Mouse (Mus musculus) heart, adult 2 months (tissue): Measurements from ENCODE around the gene Lamc2. TPM values are rescaled to one million over a fixed set of nuclear protein-coding genes. Genes with fewer than 3 reads are reported as not detected.

ENCODE experiments used
- DNase-seq, 2 experiments: peaks; one replicate each; pipeline ENCODE4 v3.0.0; 2021
- H3K27ac ChIP-seq: fragments of 200-600 bp; 2 replicates; pipeline ENCODE4 v1.8.1; 2022
- H3K27me3 ChIP-seq: fragments of 200-500 bp; 2 replicates; pipeline ENCODE4 v1.6.1; 2012; ENCODE audit warnings: mild to moderate bottlenecking, low read length, inconsistent platforms, mixed read lengths; ENCODE audit not compliant: control insufficient read depth, insufficient read depth
- H3K36me3 ChIP-seq: fragments of 200-500 bp; 2 replicates; pipeline ENCODE4 v1.6.1; 2012; ENCODE audit warnings: low read length, inconsistent platforms; ENCODE audit not compliant: control insufficient read depth, insufficient read depth
- H3K4me1 ChIP-seq: fragments of 200-500 bp; 2 replicates; pipeline ENCODE4 v1.6.1; 2011; ENCODE audit warnings: low read length; ENCODE audit not compliant: control insufficient read depth, insufficient read depth
- H3K4me3 ChIP-seq: fragments of 200-600 bp; 2 replicates; pipeline ENCODE4 v1.8.1; 2022
- H3K79me2 ChIP-seq: fragments of 200-500 bp; replicated peaks from 2 replicates; pipeline ENCODE4 v1.6.1; 2012; ENCODE audit warnings: mild to moderate bottlenecking, inconsistent platforms, low read length, moderate library complexity, mixed read lengths; ENCODE audit not compliant: control insufficient read depth, insufficient read depth
- H3K9ac ChIP-seq: fragments of 200-500 bp; 2 replicates; pipeline ENCODE4 v1.6.1; 2012; ENCODE audit warnings: low read depth, mild to moderate bottlenecking, control low read depth, inconsistent platforms, low read length, mixed read lengths
- CTCF ChIP-seq: fragments of 200-600 bp; IDR thresholded peaks from 2 replicates; pipeline ENCODE4 v1.8.1; 2022; ENCODE audit warnings: antibody characterized with exemption, mild to moderate bottlenecking, moderate library complexity
- EP300 ChIP-seq: fragments of 200-500 bp; IDR thresholded peaks from 2 replicates; pipeline ENCODE4 v1.6.1; 2011; ENCODE audit warnings: low read depth, low read length, control low read depth; ENCODE audit not compliant: insufficient read depth
- POLR2A ChIP-seq: fragments of 200-500 bp; IDR thresholded peaks from 2 replicates; pipeline ENCODE4 v1.6.1; 2011; ENCODE audit warnings: mild to moderate bottlenecking, low read depth, low read length, control low read depth; ENCODE audit not compliant: insufficient read depth
- WGBS: fragments of 180-500 bp; shearing (Covaris S2); methylation state at CpG from one replicate; pipeline ENCODE4 v1.1.7; 2018; 5-methylcytosine and 5-hydroxymethylcytosine counted together
- intact Hi-C: fragments of 180-260 bp; cut with DNase I; formaldehyde crosslinking; loops from one replicate; pipeline ENCODE4 v1.15.1; 2025
- polyA plus RNA-seq: library from polyadenylated mRNA; depleted of rRNA; stranded (reverse); fragments of >200 nt; gene quantifications from 2 replicates; pipeline ENCODE4 v1.2.3, GENCODE M21; 2012
- total RNA-seq, 2 experiments: library from RNA; stranded (reverse); gene quantifications; 2 replicates each; pipeline ENCODE4 v1.2.3; 2021

The Lamc2 gene
- total and polyA plus RNA-seq, 3 experiments, result 1.6 to 11.8 (median 9.3) TPM

- Histone ChIP-seq H3K4me3 (no peak overlapping the region), H3K27me3 (no peaks in the 10 kb centered on the region), H3K36me3 (no peaks in the 10 kb centered on the region), H3K4me1 (peaks cover 4% of the 10 kb centered on the region), H3K79me2 (no peaks in the 10 kb centered on the region), H3K9ac (no peak overlapping the region), H3K27ac (no peak overlapping the region)
- WGBS, result 88% methylated on average over 6 of the region's 6 CpGs
- intact Hi-C loops, result no loop called here
- no peak for TF ChIP-seq POLR2A
- TF ChIP-seq EP300, result no peak
- no peak for TF ChIP-seq CTCF
- DNase-seq, result no peak
Observed at GRCm38 (mm10) chr1:153095328-153095727, 90.9 kb downstream of the Lamc2 start.

GRCm38 (mm10) chr1:153094226-153095076 is 91.8 kb downstream of the Lamc2 start:
- no peak for DNase-seq
- no peak overlapping the region for H3K4me3 ChIP-seq
- H3K27me3 ChIP-seq, result no peaks in the 10 kb centered on the region
- intact Hi-C loops, result loop anchor here (5.0 kb wide), 1 partner anchor 187 kb away; no protein-coding TSS in a partner anchor
- H3K79me2 ChIP-seq, result no peaks in the 10 kb centered on the region
- 60% methylated on average over 12 of the region's 12 CpGs for WGBS
- H3K9ac ChIP-seq, result no peak overlapping the region
- no peak overlapping the region for H3K27ac ChIP-seq
- peaks cover 4% of the 10 kb centered on the region for H3K4me1 ChIP-seq
- TF ChIP-seq EP300 (no peak), CTCF (no peak), POLR2A (no peak)
- H3K36me3 ChIP-seq, result no peaks in the 10 kb centered on the region

DNA sequence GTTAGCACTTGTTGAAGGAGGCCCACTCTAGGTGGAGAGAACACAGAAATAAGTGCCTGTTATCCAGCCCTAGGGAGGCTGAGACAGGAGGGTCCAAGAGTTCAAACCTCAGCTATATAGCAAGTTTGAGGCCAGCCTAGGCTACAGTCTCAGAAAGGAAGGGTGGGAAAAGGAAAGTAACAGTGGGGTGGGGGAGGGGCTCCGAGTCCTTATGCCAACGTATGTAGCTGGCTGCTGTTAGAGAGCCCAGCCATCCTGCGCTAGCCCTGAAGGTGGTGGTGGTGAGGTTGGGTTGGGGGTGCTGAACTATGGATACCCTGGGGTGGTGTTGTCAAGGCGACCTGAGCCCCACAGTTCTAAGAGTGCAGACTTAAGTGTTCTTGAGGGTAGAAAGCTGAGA is 92.7 kb downstream of the Lamc2 start:
- Histone ChIP-seq H3K79me2 (no peaks in the 10 kb centered on the region), H3K36me3 (no peaks in the 10 kb centered on the region), H3K4me1 (peaks cover 4% of the 10 kb centered on the region), H3K27me3 (no peaks in the 10 kb centered on the region), H3K27ac (no peak overlapping the region), H3K4me3 (no peak overlapping the region), H3K9ac (no peak overlapping the region)
- no peak for DNase-seq
- intact Hi-C loops, result loop anchor here (5.0 kb wide), 1 partner anchor 186 kb away; no protein-coding TSS in a partner anchor
- WGBS, result 87% methylated on average over 4 of the region's 4 CpGs
- no peak for TF ChIP-seq CTCF
- TF ChIP-seq EP300, result no peak
- no peak for TF ChIP-seq POLR2A

DNA sequence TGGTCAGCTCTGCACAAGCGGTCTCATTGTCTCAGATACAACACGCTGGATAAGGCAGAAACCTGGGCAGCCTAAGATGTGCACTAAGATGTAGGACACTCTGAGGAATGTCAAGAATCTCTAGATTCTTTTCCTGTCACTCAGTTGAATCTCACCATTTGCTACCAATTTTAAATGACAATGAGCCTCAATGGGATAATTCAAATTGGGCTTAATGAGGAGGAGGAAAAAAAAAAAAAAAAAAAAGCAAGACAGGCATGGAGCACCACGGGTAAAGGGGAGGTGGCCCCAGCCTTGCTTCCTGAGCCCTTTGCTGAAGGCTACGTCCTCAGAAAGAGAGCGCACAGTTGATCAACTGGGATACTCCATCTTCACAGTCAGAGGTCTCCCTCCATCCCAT is 93.1 kb downstream of the Lamc2 start:
- DNase-seq, result no peak
- TF ChIP-seq POLR2A, result no peak
- TF ChIP-seq CTCF, result no peak
- no peak for TF ChIP-seq EP300
- Histone ChIP-seq H3K27me3 (no peaks in the 10 kb centered on the region), H3K4me3 (no peak overlapping the region), H3K4me1 (peaks cover 4% of the 10 kb centered on the region), H3K79me2 (no peaks in the 10 kb centered on the region), H3K27ac (no peak overlapping the region; the same call in 1 of the 2 replicates), H3K9ac (no peak overlapping the region), H3K36me3 (no peaks in the 10 kb centered on the region)
- 85% methylated on average over 5 of the region's 5 CpGs for WGBS
- intact Hi-C loops, result loop anchor here (5.0 kb wide), 1 partner anchor 186 kb away; no protein-coding TSS in a partner anchor

DNA sequence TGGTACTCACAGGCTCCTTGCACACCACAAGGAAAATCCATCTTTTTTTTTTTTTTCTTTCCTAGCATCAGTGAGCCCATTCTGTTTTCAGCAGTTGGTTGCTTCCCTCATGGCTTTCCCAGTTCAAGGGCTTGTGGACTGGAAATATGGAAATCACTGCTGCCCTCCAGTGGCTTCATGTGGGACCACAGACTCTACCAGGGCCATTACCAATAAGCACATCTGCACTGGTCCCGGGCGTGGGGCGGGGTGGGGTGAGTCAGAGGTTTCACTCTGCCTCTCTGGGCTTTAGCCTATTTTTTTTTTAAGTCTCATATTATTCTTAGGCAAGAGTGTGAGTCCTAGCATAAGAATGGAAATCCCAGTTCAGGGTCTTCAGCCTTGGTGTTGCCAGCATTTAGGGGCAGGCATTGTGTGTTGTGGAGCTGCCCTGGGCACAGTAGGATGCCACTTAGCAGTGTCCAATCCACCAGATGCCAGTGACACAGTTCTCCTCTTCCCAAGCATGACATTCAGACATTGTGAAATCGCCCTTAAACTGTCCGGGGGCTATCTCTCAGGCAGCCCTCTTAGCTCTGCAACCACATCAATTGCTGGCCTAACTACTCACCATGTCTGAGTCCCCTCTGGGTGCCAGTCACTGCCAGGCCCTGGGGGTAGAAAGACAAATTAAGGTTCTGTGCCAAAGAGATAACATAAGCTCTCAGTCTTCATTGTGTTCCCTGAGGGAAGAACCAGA is 93.8 kb downstream of the Lamc2 start:
- intact Hi-C loops, result loop anchor here (1.0 to 5.0 kb wide), 2 partner anchors 44 to 185 kb away; no protein-coding TSS in a partner anchor
- whole genome bisulfite sequencing, result 54% methylated on average over 5 of the region's 5 CpGs
- no peaks in the 10 kb centered on the region for H3K27me3 ChIP-seq
- no peak overlapping the region for H3K4me3 ChIP-seq
- H3K36me3 ChIP-seq, result no peaks in the 10 kb centered on the region
- H3K79me2 ChIP-seq, result no peaks in the 10 kb centered on the region
- peaks cover 4% of the 10 kb centered on the region for H3K4me1 ChIP-seq
- DNase-seq, result peak; percentile 77 to 82
- H3K27ac ChIP-seq, result peak overlapping the region; percentile 56
- H3K9ac ChIP-seq, result no peak overlapping the region
- TF ChIP-seq POLR2A (no peak), CTCF (peak; percentile 74), EP300 (no peak)
